Comparison of ENCODE assay signal across 1 mouse cellular context in the genomic region with DNA sequence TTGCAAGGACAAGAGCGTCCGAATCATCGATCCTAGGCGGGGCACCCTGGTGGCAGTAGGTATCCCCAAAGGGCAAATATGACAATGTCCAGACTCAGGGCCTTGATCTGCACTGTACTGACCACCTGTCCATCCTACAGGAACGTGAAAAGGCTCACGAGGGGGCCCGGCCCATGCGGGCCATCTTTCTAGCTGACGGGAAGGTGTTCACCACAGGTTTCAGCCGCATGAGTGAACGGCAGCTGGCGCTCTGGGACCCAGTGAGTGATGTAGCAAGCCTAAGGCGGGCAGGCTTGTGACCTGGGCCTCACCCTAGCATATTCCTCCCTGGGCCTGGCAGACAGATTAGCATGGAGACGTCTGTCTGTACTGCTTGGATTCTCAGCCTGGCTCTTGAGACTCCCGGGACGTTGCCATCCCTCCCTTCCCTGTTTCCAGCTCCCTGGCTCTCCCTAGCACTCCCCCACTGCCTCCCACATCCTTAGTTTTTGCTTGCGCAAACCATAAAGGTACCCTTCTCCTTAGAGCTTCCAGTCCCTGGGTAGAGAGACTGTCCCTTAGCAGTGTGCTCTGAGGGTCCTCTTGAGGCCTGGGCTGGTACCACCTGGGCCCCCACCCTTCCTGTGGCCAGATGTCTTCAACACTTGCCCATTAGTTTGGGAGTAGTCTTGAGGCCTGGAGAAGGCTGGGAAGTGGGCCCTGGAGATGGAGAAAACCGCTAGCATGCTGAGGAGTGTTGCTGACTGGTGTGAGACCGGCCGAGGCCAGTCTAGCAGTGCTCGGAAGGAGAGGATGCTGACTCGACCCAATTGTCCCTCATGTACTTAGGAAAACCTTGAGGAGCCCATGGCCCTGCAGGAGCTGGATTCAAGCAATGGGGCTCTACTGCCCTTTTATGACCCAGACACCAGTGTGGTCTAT.
TF ChIP-seq lines count a peak whose summit lies in the region.

No protein-coding gene starts in this region.

TF ChIP-seq in CH12.LX, 34 proteins besides CTCF, POLR2A, EP300 and RAD21:
- TF ChIP-seq MAX (IDR thresholded peaks at IDR 0.05; ENCODE audit: low read length) (no peak; the same call in 1 of the 2 replicates), POLR2AphosphoS2 (IDR thresholded peaks at IDR 0.05; ENCODE audit: low read depth, low read length) (no peak), USF2 (conservative IDR thresholded peaks at IDR 0.05; ENCODE audit: low read depth, low read length) (no peak), HCFC1 (IDR thresholded peaks at IDR 0.05; ENCODE audit: low read depth, low read length) (no peak), NELFE (IDR thresholded peaks at IDR 0.05; ENCODE audit: low read depth, low read length) (no peak), SMC3 (IDR thresholded peaks at IDR 0.05; ENCODE audit: low read depth, low read length) (peak; percentile 42), GABPA (IDR thresholded peaks at IDR 0.05; ENCODE audit: insufficient replicate concordance, low read depth, low read length) (no peak), USF1 (IDR thresholded peaks at IDR 0.05; ENCODE audit: low read depth, low read length) (no peak), MXI1 (IDR thresholded peaks at IDR 0.05; ENCODE audit: low read depth, low read length) (peak; percentile 69; the same call in 1 of the 2 replicates), ELF1 (IDR thresholded peaks at IDR 0.05; ENCODE audit: low read depth, low read length) (no peak), PAX5 (IDR thresholded peaks at IDR 0.05; ENCODE audit: low read length) (no peak), JUN (IDR thresholded peaks at IDR 0.05; ENCODE audit: insufficient read depth, low read depth, low read length) (no peak), CHD2 (IDR thresholded peaks at IDR 0.05; ENCODE audit: low read length) (no peak), RCOR1 (conservative IDR thresholded peaks at IDR 0.05; ENCODE audit: low read depth, low read length) (no peak), ZMIZ1 (IDR thresholded peaks at IDR 0.05; ENCODE audit: low read depth, low read length) (0 out of 2 replicates have a peak, but pooled peaks have one; percentile 19), BHLHE40 (IDR thresholded peaks at IDR 0.05; ENCODE audit: low read depth, low read length) (peak; percentile 84), MEF2A (IDR thresholded peaks at IDR 0.05; ENCODE audit: borderline replicate concordance, low read depth, low read length) (no peak), TBP (conservative IDR thresholded peaks at IDR 0.05; ENCODE audit: low read depth, low read length) (no peak), TCF12 (IDR thresholded peaks at IDR 0.05; ENCODE audit: low read depth, low read length) (peak; percentile 42; the same call in 1 of the 2 replicates), UBTF (IDR thresholded peaks at IDR 0.05; ENCODE audit: low read depth, low read length) (no peak), E2F4 (IDR thresholded peaks at IDR 0.05; ENCODE audit: insufficient replicate concordance, low read depth, low read length) (no peak), IRF4 (IDR thresholded peaks at IDR 0.05; ENCODE audit: low read depth, low read length) (no peak), ZKSCAN1 (IDR thresholded peaks at IDR 0.05; ENCODE audit: borderline replicate concordance, low read depth, low read length) (no peak), ZC3H11A (IDR thresholded peaks at IDR 0.05; ENCODE audit: low read depth, low read length) (no peak), MYC (IDR thresholded peaks at IDR 0.05; ENCODE audit: low read depth, low read length) (peak; percentile 77), MAZ (IDR thresholded peaks at IDR 0.05; ENCODE audit: low read depth, low read length) (no peak), MAFK (IDR thresholded peaks at IDR 0.05; ENCODE audit: insufficient replicate concordance, low read length) (no peak), NRF1 (IDR thresholded peaks at IDR 0.05; ENCODE audit: low read depth, low read length) (no peak), ZNF384 (IDR thresholded peaks at IDR 0.05; ENCODE audit: low read depth, low read length) (no peak), ETS1 (conservative IDR thresholded peaks at IDR 0.05; ENCODE audit: low read depth, low read length) (peak; percentile 51; the same call in 1 of the 2 replicates), JUND (conservative IDR thresholded peaks at IDR 0.05; ENCODE audit: low read depth, low read length) (no peak), SIN3A (IDR thresholded peaks at IDR 0.05; ENCODE audit: low read length) (0 out of 2 replicates have a peak, but pooled peaks have one; percentile 38), KAT2A (IDR thresholded peaks at IDR 0.05; ENCODE audit: insufficient replicate concordance, low read length) (no peak), CHD1 (IDR thresholded peaks at IDR 0.05; ENCODE audit: low read depth, low read length) (no peak)
